Mouse (Mus musculus) lung, postnatal 0 days (tissue): Measurements from ENCODE around the gene Sox5. TPM values are rescaled to one million over a fixed set of nuclear protein-coding genes. Genes with fewer than 3 reads are reported as not detected.

Experiments
- ATAC-seq: fragments of 200-750 bp; cut with Nextera tagmentation; 2 replicates; pipeline ENCODE4 v1.8.0; 2017; ENCODE audit warnings: moderate library complexity
- DNase-seq: peaks from one replicate; pipeline ENCODE4 v3.0.0-alpha.2; 2016; ENCODE audit warnings: low spot score
- H3K27ac ChIP-seq: fragments of 300-500 bp; sonication (generic); 2 replicates; pipeline ENCODE4 v1.5.1; 2014; ENCODE audit warnings: antibody characterized with exemption, mild to moderate bottlenecking, low read length, mixed read lengths
- H3K27me3 ChIP-seq: fragments of 300-500 bp; sonication (generic); replicated peaks from 2 replicates; pipeline ENCODE4 v1.6.1; 2014; ENCODE audit warnings: low read length, mixed read lengths; ENCODE audit not compliant: insufficient read depth
- H3K36me3 ChIP-seq: fragments of 300-500 bp; sonication (generic); 2 replicates; pipeline ENCODE4 v1.6.1; 2014; ENCODE audit warnings: low read length, mixed read lengths; ENCODE audit not compliant: insufficient read depth
- H3K4me1 ChIP-seq: fragments of 300-500 bp; sonication (generic); 2 replicates; pipeline ENCODE4 v1.6.1; 2014; ENCODE audit warnings: antibody characterized with exemption, low read depth, low read length, mixed read lengths; ENCODE audit not compliant: insufficient read depth
- H3K4me2 ChIP-seq: fragments of 300-500 bp; sonication (generic); replicated peaks from 2 replicates; pipeline ENCODE4 v1.6.1; 2014; ENCODE audit warnings: low read depth, mild to moderate bottlenecking, low read length, moderate library complexity, mixed read lengths
- H3K4me3 ChIP-seq: fragments of 300-500 bp; sonication (generic); 2 replicates; pipeline ENCODE4 v1.5.1; 2014; ENCODE audit warnings: low read depth, low read length
- H3K9ac ChIP-seq: fragments of 300-500 bp; sonication (generic); replicated peaks from 2 replicates; pipeline ENCODE4 v1.6.1; 2014; ENCODE audit warnings: low read depth, mild to moderate bottlenecking
- H3K9me3 ChIP-seq: fragments of 300-500 bp; sonication (generic); 2 replicates; pipeline ENCODE4 v1.6.1; 2016; ENCODE audit warnings: low read length, mixed read lengths
- CTCF ChIP-seq: IDR thresholded peaks from 2 replicates; pipeline ENCODE4 v1.5.1; 2016; ENCODE audit warnings: antibody characterized with exemption, mild to moderate bottlenecking
- EP300 ChIP-seq: IDR thresholded peaks from 2 replicates; pipeline ENCODE4 v1.6.1; 2016; ENCODE audit warnings: antibody characterized with exemption, mild to moderate bottlenecking, control low read depth
- WGBS: fragments of 180-500 bp; shearing (Covaris S2); extraction: QIAGEN DNeasy Blood & Tissue Kit; methylation state at CpG from one replicate; pipeline ENCODE4 v1.1.7; 2014; 5-methylcytosine and 5-hydroxymethylcytosine counted together
- polyA plus RNA-seq: library from polyadenylated mRNA; unstranded; fragments of >200 nt; fragmentation: Nextera tagmentation; extraction: Ambion mirVana; gene quantifications from 2 replicates; pipeline ENCODE4 v1.2.1, GENCODE M21; 2015

Gene Sox5
- polyA plus RNA-seq, 1 experiment from 2014 or later, result 9.8 TPM

DNA sequence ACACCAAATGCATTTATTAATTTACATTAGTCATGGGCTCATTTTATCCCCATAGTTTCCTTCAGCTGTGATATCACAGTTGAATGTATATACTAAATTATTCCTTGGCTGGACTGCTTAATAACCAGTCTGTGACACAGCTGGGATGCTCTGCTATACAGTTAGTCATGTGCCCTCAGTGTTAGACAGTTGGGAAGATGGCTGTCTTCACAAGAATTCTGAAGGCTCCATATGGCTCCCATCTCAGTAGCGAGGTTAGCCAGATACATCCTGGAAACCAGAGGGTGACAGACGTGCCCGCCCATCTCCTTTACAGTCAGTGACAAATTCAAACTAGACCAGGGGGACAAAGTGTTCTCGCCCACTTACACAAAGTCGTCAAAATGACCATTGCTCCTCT is 644.4 kb downstream of the Sox5 start:
- no peaks in the 10 kb centered on the region for H3K36me3 ChIP-seq
- TF ChIP-seq EP300, result no peak
- TF ChIP-seq CTCF, result no peak
- DNase-seq, result no peak
- no peaks in the 10 kb centered on the region for H3K4me1 ChIP-seq
- no peak for ATAC-seq
- H3K27ac ChIP-seq, result no peak overlapping the region
- H3K4me2 ChIP-seq, result no peak overlapping the region
- H3K27me3 ChIP-seq, result no peaks in the 10 kb centered on the region
- H3K4me3 ChIP-seq, result no peak overlapping the region
- no peak overlapping the region for H3K9ac ChIP-seq
- no peaks in the 10 kb centered on the region for H3K9me3 ChIP-seq
- WGBS, result 82% methylated on average over 5 of the region's 5 CpGs

GRCm38 (mm10) chr6:144136894-144137293 is 644.9 kb downstream of the Sox5 start:
- Histone ChIP-seq H3K27me3 (no peaks in the 10 kb centered on the region), H3K4me1 (no peaks in the 10 kb centered on the region), H3K27ac (no peak overlapping the region), H3K9ac (no peak overlapping the region), H3K36me3 (no peaks in the 10 kb centered on the region), H3K9me3 (no peaks in the 10 kb centered on the region), H3K4me2 (no peak overlapping the region), H3K4me3 (no peak overlapping the region)
- TF ChIP-seq EP300 (no peak), CTCF (no peak)
- DNase-seq (no peak), ATAC-seq (no peak)
- WGBS, result 89% methylated on average over 4 of the region's 4 CpGs

DNA sequence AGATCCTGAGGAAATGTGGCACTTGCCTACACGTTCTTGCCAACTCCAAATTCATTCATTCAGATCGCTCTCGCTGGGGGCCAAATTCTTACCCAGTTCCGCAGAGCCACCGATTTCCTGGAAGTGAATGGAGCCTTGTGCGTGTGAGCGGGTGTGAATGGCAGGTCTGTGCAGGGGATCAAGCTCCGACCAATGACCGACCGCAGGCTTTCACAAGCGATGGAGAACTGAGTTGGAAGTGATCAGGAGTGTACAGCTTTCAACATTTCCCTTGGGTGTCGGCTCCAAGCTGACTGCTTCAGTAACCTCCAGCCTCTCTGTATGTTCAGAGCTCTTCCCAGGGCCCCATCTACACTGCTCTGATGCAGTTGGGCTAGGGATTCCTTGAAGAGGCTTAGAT is 651.9 kb downstream of the Sox5 start:
- H3K4me1 ChIP-seq, result no peaks in the 10 kb centered on the region
- no peak overlapping the region for H3K4me3 ChIP-seq
- ATAC-seq (no peak), DNase-seq (no peak)
- no peaks in the 10 kb centered on the region for H3K27me3 ChIP-seq
- WGBS, result 93% methylated on average over 12 of the region's 12 CpGs
- no peaks in the 10 kb centered on the region for H3K36me3 ChIP-seq
- no peaks in the 10 kb centered on the region for H3K9me3 ChIP-seq
- H3K27ac ChIP-seq, result no peak overlapping the region
- no peak overlapping the region for H3K9ac ChIP-seq
- no peak overlapping the region for H3K4me2 ChIP-seq
- no peak for TF ChIP-seq CTCF
- no peak for TF ChIP-seq EP300

GRCm38 (mm10) chr6:144119961-144120360 is 661.8 kb downstream of the Sox5 start:
- H3K4me1 ChIP-seq, result no peaks in the 10 kb centered on the region
- 81% methylated on average over 1 of the region's 1 CpGs for WGBS
- no peaks in the 10 kb centered on the region for H3K36me3 ChIP-seq
- DNase-seq (no peak), ATAC-seq (no peak)
- H3K4me3 ChIP-seq, result no peak overlapping the region
- H3K27ac ChIP-seq, result no peak overlapping the region
- H3K4me2 ChIP-seq, result no peak overlapping the region
- TF ChIP-seq EP300 (no peak), CTCF (no peak)
- no peaks in the 10 kb centered on the region for H3K9me3 ChIP-seq
- H3K9ac ChIP-seq, result no peak overlapping the region
- H3K27me3 ChIP-seq, result no peaks in the 10 kb centered on the region

- no peak overlapping the region for H3K4me2 ChIP-seq
- no peaks in the 10 kb centered on the region for H3K36me3 ChIP-seq
- ATAC-seq (peak; percentile 32; the same call in 1 of the 2 replicates), DNase-seq (peak; percentile 36)
- no peak overlapping the region for H3K4me3 ChIP-seq
- TF ChIP-seq EP300 (no peak), CTCF (no peak)
- H3K9me3 ChIP-seq, result no peaks in the 10 kb centered on the region
- H3K4me1 ChIP-seq, result no peaks in the 10 kb centered on the region
- no peaks in the 10 kb centered on the region for H3K27me3 ChIP-seq
- H3K27ac ChIP-seq, result no peak overlapping the region
- WGBS, result 54% methylated on average over 6 of the region's 6 CpGs
- no peak overlapping the region for H3K9ac ChIP-seq
These were observed 665.1 kb downstream of the Sox5 start for GRCm38 (mm10) chr6:144116646-144117045.

GRCm38 (mm10) chr6:144111561-144111960 is 670.2 kb downstream of the Sox5 start:
- H3K9me3 ChIP-seq, result no peaks in the 10 kb centered on the region
- no peak overlapping the region for H3K27ac ChIP-seq
- TF ChIP-seq CTCF (no peak), EP300 (no peak)
- no peaks in the 10 kb centered on the region for H3K4me1 ChIP-seq
- DNase-seq, result no peak
- H3K27me3 ChIP-seq, result no peaks in the 10 kb centered on the region
- no peak for ATAC-seq
- H3K9ac ChIP-seq, result no peak overlapping the region
- no peaks in the 10 kb centered on the region for H3K36me3 ChIP-seq
- H3K4me3 ChIP-seq, result no peak overlapping the region
- no peak overlapping the region for H3K4me2 ChIP-seq
- 94% methylated on average over 6 of the region's 6 CpGs for WGBS

GRCm38 (mm10) chr6:144106848-144107247 is 674.9 kb downstream of the Sox5 start:
- no peak for DNase-seq
- Histone ChIP-seq H3K4me2 (no peak overlapping the region), H3K4me3 (no peak overlapping the region)

More at GRCm38 (mm10) chr6:144106848-144107247, 674.9 kb downstream of the Sox5 start:
- H3K27ac ChIP-seq, result no peak overlapping the region
- ATAC-seq, result no peak
- no peaks in the 10 kb centered on the region for H3K27me3 ChIP-seq
- WGBS, result 24% methylated on average over 10 of the region's 10 CpGs
- no peaks in the 10 kb centered on the region for H3K9me3 ChIP-seq
- no peaks in the 10 kb centered on the region for H3K4me1 ChIP-seq
- no peak for TF ChIP-seq CTCF
- TF ChIP-seq EP300, result no peak
- no peak overlapping the region for H3K9ac ChIP-seq
- H3K36me3 ChIP-seq, result no peaks in the 10 kb centered on the region
